Mouse (Mus musculus): Measurements from ENCODE around the gene Zfp444. TPM values are rescaled to one million over a fixed set of nuclear protein-coding genes. Genes with fewer than 3 reads are reported as not detected.
"Not testable (repeated sequence)": the region's sequence is repeated elsewhere in the genome, so short reads cannot be mapped to it uniquely, and the experiment has no call there.

Zfp444 gene
- polyA plus RNA-seq, 1 experiment from 2014 or later = 88.2 TPM

DNA sequence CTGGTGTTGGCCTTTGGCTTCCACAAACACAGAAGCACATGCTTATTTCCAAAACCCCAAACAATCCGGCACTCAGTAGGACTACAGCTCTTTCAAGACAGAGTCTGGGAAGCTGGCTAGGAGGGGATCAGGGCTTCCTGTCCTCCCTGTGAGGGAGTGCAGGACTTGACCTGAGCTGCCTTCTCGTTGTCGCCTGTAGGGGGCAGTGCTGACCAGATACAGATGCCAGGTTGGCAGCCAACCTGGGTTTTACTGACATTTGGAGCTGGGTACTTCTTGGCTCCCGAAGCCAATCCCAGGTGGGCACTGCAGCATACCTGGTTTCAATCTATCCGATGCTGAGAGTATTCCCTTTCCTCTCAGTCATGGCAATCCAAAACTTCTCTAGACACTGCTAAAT lies 41.1 kb downstream of the Zfp444 start:
- 50% methylated on average over 5 of the region's 5 CpGs for WGBS
- Histone ChIP-seq H3K9ac (ENCODE audit: low read length) (no peak overlapping the region), H3K27ac (ENCODE audit: low read depth, low read length) (no peak overlapping the region), H3K36me3 (ENCODE audit: control insufficient read depth, insufficient read depth, low read length) (no peaks in the 10 kb centered on the region), H3K27me3 (replicated peaks; ENCODE audit: control insufficient read depth, insufficient read depth, low read length) (no peaks in the 10 kb centered on the region), H3K4me1 (ENCODE audit: control insufficient read depth, insufficient read depth, low read length) (no peaks in the 10 kb centered on the region), H3K4me3 (ENCODE audit: low read depth, low read length) (no peak overlapping the region), H3K4me2 (ENCODE audit: low read length) (no peak overlapping the region), H3K9me3 (replicated peaks; ENCODE audit: control insufficient read depth, low read length) (no peaks in the 10 kb centered on the region)
- no peak for ATAC-seq
- DNase-seq (ENCODE audit: low spot score) = no peak

DNA sequence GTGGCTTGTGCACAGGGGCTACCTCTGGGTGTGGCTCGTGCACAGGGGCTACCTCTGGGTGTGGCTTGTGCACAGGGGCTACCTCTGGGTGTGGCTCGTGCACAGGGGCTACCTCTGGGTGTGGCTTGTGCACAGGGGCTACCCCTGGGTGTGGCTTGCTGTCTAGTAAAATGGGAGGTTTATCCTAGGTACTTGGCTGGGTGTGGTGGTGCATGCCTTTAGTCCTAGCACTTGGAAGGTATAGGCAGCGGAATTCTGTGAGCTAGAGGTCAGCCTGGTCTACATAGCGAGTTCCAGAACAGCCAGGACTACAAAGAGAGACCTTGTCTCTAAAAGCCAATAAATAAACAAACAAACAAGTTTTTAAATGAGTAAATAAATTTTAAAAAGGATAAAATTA lies 42.7 kb downstream of the Zfp444 start:
- H3K9me3 ChIP-seq (replicated peaks; ENCODE audit: control insufficient read depth, low read length); H3K4me2 ChIP-seq (ENCODE audit: low read length); H3K36me3 ChIP-seq (ENCODE audit: control insufficient read depth, insufficient read depth, low read length); H3K27ac ChIP-seq (ENCODE audit: low read depth, low read length); H3K4me3 ChIP-seq (ENCODE audit: low read depth, low read length); H3K4me1 ChIP-seq (ENCODE audit: control insufficient read depth, insufficient read depth, low read length); ATAC-seq; H3K9ac ChIP-seq (ENCODE audit: low read length); H3K27me3 ChIP-seq (replicated peaks; ENCODE audit: control insufficient read depth, insufficient read depth, low read length); DNase-seq (ENCODE audit: low spot score): not testable (repeated sequence)
- 77% methylated on average over 3 of the region's 4 CpGs for WGBS

DNA sequence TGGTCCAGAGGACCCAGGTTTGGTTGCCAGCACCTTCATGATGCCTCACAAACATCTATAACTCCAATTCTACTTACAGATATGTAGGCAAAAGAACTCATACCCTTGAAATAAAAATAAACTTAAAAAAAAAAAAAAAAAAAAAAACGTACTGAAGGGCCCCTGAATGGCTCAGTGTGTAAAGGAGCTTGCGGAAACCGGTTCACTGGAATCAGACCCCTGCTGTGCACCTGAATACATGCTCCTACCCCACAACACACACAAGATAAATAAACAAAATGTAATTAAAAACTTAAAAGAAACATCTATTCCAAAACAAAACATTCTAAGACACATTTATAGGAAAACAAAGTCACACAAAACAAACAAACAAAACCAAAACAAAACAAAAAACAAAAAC lies 48.1 kb downstream of the Zfp444 start:
- Histone ChIP-seq H3K27ac (ENCODE audit: low read depth, low read length) (no peak overlapping the region), H3K4me1 (ENCODE audit: control insufficient read depth, insufficient read depth, low read length) (no peaks in the 10 kb centered on the region), H3K4me2 (ENCODE audit: low read length) (no peak overlapping the region), H3K9ac (ENCODE audit: low read length) (no peak overlapping the region), H3K27me3 (replicated peaks; ENCODE audit: control insufficient read depth, insufficient read depth, low read length) (no peaks in the 10 kb centered on the region), H3K9me3 (replicated peaks; ENCODE audit: control insufficient read depth, low read length) (no peaks in the 10 kb centered on the region), H3K4me3 (ENCODE audit: low read depth, low read length) (no peak overlapping the region), H3K36me3 (ENCODE audit: control insufficient read depth, insufficient read depth, low read length) (no peaks in the 10 kb centered on the region)
- 38% methylated on average over 3 of the region's 3 CpGs for WGBS
- ATAC-seq (no peak), DNase-seq (ENCODE audit: low spot score) (no peak)

DNA sequence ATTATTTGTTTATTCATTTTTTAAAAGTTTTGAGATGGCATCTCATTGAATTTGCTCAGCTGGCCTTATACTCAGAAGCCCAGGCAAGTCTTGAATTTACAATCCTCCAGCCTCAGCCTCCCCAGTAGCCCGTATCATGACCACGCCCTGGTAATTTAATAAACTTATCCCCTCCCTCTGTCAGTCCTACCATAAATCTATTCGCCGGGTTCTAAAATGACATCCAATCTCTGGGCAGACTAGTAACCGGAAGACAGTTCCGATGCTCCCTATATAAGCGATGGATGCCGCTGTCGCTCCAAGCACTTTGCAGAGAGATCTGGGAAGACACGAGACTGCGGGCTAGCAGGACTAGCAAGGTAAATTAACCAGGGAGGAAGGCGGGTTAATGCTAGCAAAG lies 50.0 kb downstream of the Zfp444 start, which contains the start of gene Zscan5b:
Gene Zscan5b (plus strand): TSS at position 301 of the 400 bp plus-strand sequence.
- H3K27ac ChIP-seq (ENCODE audit: low read depth, low read length) = no peak within 1 kb of the TSS
- H3K9ac ChIP-seq (ENCODE audit: low read length) = no peak within 1 kb of the TSS
- H3K4me3 ChIP-seq (ENCODE audit: low read depth, low read length) = no peak within 1 kb of the TSS
- WGBS = 94% methylated on average over 12 of the region's 12 CpGs
- ATAC-seq (no peak), DNase-seq (ENCODE audit: low spot score) (no peak)
- no peaks in the 10 kb centered on the region for H3K9me3 ChIP-seq (replicated peaks; ENCODE audit: control insufficient read depth, low read length)
- no peak within 1 kb of the TSS for H3K4me2 ChIP-seq (ENCODE audit: low read length)
- H3K36me3 ChIP-seq (ENCODE audit: control insufficient read depth, insufficient read depth, low read length) = no peaks in the 10 kb centered on the region
- H3K4me1 ChIP-seq (ENCODE audit: control insufficient read depth, insufficient read depth, low read length) = no peaks in the 10 kb centered on the region
- H3K27me3 ChIP-seq (replicated peaks; ENCODE audit: control insufficient read depth, insufficient read depth, low read length) = no peaks in the 10 kb centered on the region

DNA sequence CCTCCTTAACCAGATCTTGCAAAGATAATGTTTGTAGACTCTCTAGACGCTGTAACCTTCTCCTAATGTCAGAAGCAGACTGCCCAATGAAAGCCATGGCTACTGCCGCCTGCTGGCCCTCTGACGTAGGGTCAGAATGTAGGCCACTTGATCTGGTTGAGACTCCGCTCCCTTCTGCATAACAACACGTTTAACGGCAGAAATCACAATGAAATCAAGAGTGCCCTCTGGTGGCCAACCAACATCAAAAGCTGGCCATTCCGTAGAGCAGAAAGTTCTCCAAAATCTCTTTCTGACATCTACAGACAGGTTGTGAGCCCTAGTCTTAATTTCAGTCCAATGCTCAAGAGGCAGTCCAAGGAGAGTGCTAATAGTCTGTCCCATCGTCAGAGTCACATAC lies 56.5 kb downstream of the Zfp444 start:
- DNase-seq (ENCODE audit: low spot score); H3K4me2 ChIP-seq (ENCODE audit: low read length); H3K27me3 ChIP-seq (replicated peaks; ENCODE audit: control insufficient read depth, insufficient read depth, low read length); H3K9me3 ChIP-seq (replicated peaks; ENCODE audit: control insufficient read depth, low read length); H3K9ac ChIP-seq (ENCODE audit: low read length); H3K4me3 ChIP-seq (ENCODE audit: low read depth, low read length); H3K36me3 ChIP-seq (ENCODE audit: control insufficient read depth, insufficient read depth, low read length); H3K27ac ChIP-seq (ENCODE audit: low read depth, low read length); H3K4me1 ChIP-seq (ENCODE audit: control insufficient read depth, insufficient read depth, low read length); ATAC-seq: not testable (repeated sequence)
- 55% methylated on average over 8 of the region's 8 CpGs for WGBS

DNA sequence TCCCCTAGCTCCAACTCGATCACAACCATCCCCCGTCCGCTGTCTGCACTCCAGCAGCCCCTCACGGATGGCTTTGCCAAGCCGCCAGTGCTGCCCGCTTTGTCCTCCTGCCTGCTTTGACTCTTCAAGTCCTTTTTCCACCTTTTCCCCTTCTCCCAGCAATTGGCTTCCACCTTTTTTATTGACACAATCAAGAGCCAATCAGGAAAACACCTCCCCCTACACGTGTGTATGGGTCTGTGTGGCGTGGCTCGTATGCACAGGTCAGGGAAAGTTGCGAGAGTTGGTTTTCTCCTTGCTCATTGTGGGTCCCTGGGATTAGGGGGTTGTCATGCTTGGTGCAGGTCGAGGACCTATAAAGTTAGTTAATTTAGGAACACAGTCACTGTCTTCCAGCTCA lies 67.8 kb downstream of the Zfp444 start:
- WGBS = 56% methylated on average over 11 of the region's 11 CpGs
- Histone ChIP-seq H3K4me1 (ENCODE audit: control insufficient read depth, insufficient read depth, low read length) (no peaks in the 10 kb centered on the region), H3K27ac (ENCODE audit: low read depth, low read length) (no peak overlapping the region), H3K4me2 (ENCODE audit: low read length) (no peak overlapping the region), H3K4me3 (ENCODE audit: low read depth, low read length) (no peak overlapping the region), H3K9ac (ENCODE audit: low read length) (no peak overlapping the region), H3K36me3 (ENCODE audit: control insufficient read depth, insufficient read depth, low read length) (no peaks in the 10 kb centered on the region), H3K9me3 (replicated peaks; ENCODE audit: control insufficient read depth, low read length) (no peaks in the 10 kb centered on the region), H3K27me3 (replicated peaks; ENCODE audit: control insufficient read depth, insufficient read depth, low read length) (no peaks in the 10 kb centered on the region)
- ATAC-seq (no peak), DNase-seq (ENCODE audit: low spot score) (no peak)

DNA sequence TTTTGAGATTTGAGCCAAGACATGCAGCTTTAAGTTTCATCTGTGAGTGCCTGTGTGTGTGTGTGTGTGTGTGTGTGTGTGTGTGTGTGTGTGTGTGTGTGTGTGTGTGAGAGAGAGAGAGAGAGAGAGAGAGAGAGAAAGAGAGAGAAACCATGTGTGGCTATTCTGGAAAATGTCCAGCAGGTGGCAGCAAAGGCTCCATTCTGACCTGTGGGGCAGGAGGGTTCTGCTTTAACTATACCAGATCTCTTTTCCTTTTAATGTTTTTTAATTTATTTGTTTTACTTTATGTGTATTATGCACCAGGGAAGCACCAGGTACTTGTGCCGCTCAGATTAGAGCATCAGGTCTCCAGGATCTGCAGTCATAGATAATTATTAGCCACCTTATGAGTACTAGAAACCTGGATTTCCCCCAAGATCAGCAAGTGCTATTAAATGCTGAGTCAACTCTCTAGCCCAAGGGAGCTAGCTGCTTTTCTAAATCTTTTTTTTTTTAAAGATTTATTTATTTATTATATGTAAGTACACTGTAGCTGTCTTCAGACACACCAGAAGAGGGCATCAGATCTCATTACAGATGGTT lies 68.9 kb downstream of the Zfp444 start:
- DNase-seq (ENCODE audit: low spot score) = peak; percentile 25
- not testable (repeated sequence) for ATAC-seq; H3K27me3 ChIP-seq (replicated peaks; ENCODE audit: control insufficient read depth, insufficient read depth, low read length); H3K36me3 ChIP-seq (ENCODE audit: control insufficient read depth, insufficient read depth, low read length); H3K4me1 ChIP-seq (ENCODE audit: control insufficient read depth, insufficient read depth, low read length); H3K9me3 ChIP-seq (replicated peaks; ENCODE audit: control insufficient read depth, low read length); H3K4me2 ChIP-seq (ENCODE audit: low read length); H3K27ac ChIP-seq (ENCODE audit: low read depth, low read length); H3K9ac ChIP-seq (ENCODE audit: low read length); H3K4me3 ChIP-seq (ENCODE audit: low read depth, low read length)
- WGBS = 14% methylated on average over 1 of the region's 1 CpGs

Other genes with a start within 250 kb of the Zfp444 start
- gene Vmn1r65, start 161.2 kb upstream of the Zfp444 start, polyA plus RNA-seq (2014; fragmentation: Nextera tagmentation; extraction: Ambion mirVana) = not detected in 2 replicates
- not detected in 2 replicates for gene Nlrp4c, start 127.1 kb upstream of the Zfp444 start, polyA plus RNA-seq (2014; fragmentation: Nextera tagmentation; extraction: Ambion mirVana)
- gene Zfp787, start 16.2 kb upstream of the Zfp444 start, polyA plus RNA-seq (2014; fragmentation: Nextera tagmentation; extraction: Ambion mirVana) = 12.6 and 13.8 TPM in 2 replicates
- not detected in 2 replicates for gene Galp, start 24.9 kb downstream of the Zfp444 start, polyA plus RNA-seq (2014; fragmentation: Nextera tagmentation; extraction: Ambion mirVana)
- not detected in 2 replicates for gene Zscan5b, start 50.1 kb downstream of the Zfp444 start, polyA plus RNA-seq (2014; fragmentation: Nextera tagmentation; extraction: Ambion mirVana)
- not detected in 2 replicates for gene Epp13, start 80.5 kb downstream of the Zfp444 start, polyA plus RNA-seq (2014; fragmentation: Nextera tagmentation; extraction: Ambion mirVana)
- gene Zfp667, start 114.4 kb downstream of the Zfp444 start, polyA plus RNA-seq (2014; fragmentation: Nextera tagmentation; extraction: Ambion mirVana) = 11.7 and 13.5 TPM in 2 replicates
- gene Zfp583, start 159.1 kb downstream of the Zfp444 start, polyA plus RNA-seq (2014; fragmentation: Nextera tagmentation; extraction: Ambion mirVana) = 7.7 and 12.2 TPM in 2 replicates
- gene Gm3854, start 171.5 kb downstream of the Zfp444 start, polyA plus RNA-seq (2014; fragmentation: Nextera tagmentation; extraction: Ambion mirVana) = 1.7 and 2.7 TPM in 2 replicates
- 4.5 and 5.9 TPM in 2 replicates for gene Zfp78, start 191.1 kb downstream of the Zfp444 start, polyA plus RNA-seq (2014; fragmentation: Nextera tagmentation; extraction: Ambion mirVana)
- gene Zfp28, start 211.1 kb downstream of the Zfp444 start, polyA plus RNA-seq (2014; fragmentation: Nextera tagmentation; extraction: Ambion mirVana) = 15.8 and 18.4 TPM in 2 replicates
- gene Smim17, start 226.5 kb downstream of the Zfp444 start, polyA plus RNA-seq (2014; fragmentation: Nextera tagmentation; extraction: Ambion mirVana) = 3.0 and 3.5 TPM in 2 replicates
- gene Gm20715, start 238.1 kb downstream of the Zfp444 start, polyA plus RNA-seq (2014; fragmentation: Nextera tagmentation; extraction: Ambion mirVana) = not detected in 2 replicates

Data from forebrain, embryonic 14.5 days (tissue).